Mouse (Mus musculus): ENCODE data around the gene Apbb1. TPM values are rescaled to one million over a fixed set of nuclear protein-coding genes. Genes with fewer than 3 reads are reported as not detected.

The Apbb1 gene
- polyA plus RNA-seq, 1 experiment from 2014 or later, result 31.4 TPM

DNA sequence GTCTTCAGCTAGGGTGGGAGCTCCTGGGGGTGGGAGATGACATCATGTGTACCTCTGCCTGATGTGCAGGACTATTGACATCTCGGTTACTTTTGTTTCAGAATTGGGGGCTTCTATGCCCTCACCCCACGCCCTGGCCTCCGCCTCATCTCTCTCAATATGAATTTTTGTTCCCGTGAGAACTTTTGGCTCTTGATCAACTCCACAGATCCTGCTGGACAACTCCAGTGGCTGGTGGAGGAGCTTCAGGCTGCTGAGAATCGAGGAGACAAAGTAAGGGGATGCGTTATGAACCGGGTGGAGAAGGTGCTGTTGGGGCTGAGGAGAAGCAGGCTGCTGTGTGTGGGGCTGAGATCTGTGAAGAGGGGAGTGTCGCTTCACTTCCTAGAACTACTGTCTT is 25.0 kb downstream of the Apbb1 start:
- H3K9ac ChIP-seq (ENCODE audit: low read depth, low read length), result no peak overlapping the region
- H3K9me3 ChIP-seq (replicated peaks; ENCODE audit: low read length), result no peaks in the 10 kb centered on the region
- no peak for DNase-seq (ENCODE audit: low spot score)
- H3K4me3 ChIP-seq (replicated peaks; ENCODE audit: low read depth, low read length), result no peak overlapping the region
- 86% methylated on average over 8 of the region's 8 CpGs for WGBS
- no peak overlapping the region for H3K27ac ChIP-seq
- H3K4me2 ChIP-seq (ENCODE audit: low read length), result no peak overlapping the region
- ATAC-seq (replicated peaks; ENCODE audit: low FRiP score, low read depth), result no peak
- no peaks in the 10 kb centered on the region for H3K4me1 ChIP-seq (replicated peaks; ENCODE audit: insufficient read depth, low read length)
- H3K27me3 ChIP-seq (ENCODE audit: insufficient read depth, low read length), result no peaks in the 10 kb centered on the region
- no peak for TF ChIP-seq CTCF (IDR thresholded peaks at IDR 0.05; ENCODE audit: low read depth)
- no peaks in the 10 kb centered on the region for H3K36me3 ChIP-seq (ENCODE audit: insufficient read depth, low read length)

DNA sequence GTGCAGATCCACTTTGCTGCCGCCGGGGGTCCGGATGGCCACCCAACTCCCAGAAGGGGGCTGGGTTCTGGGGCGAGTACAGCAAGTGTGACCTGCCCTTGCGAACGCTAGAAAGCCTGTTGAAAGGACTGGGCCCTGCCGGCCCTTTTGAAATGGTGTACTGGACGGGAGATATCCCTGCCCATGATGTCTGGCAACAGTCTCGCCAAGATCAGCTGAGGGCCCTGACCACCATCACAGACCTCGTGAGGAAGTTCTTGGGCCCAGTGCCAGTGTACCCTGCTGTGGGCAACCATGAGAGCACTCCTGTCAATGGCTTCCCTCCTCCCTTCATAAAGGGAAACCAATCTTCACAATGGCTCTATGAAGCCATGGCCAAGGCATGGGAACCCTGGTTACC is 25.9 kb downstream of the Apbb1 start:
- H3K27ac ChIP-seq, result no peak overlapping the region
- ATAC-seq (replicated peaks; ENCODE audit: low FRiP score, low read depth), result no peak
- no peak for TF ChIP-seq CTCF (IDR thresholded peaks at IDR 0.05; ENCODE audit: low read depth)
- no peaks in the 10 kb centered on the region for H3K27me3 ChIP-seq (ENCODE audit: insufficient read depth, low read length)
- no peak for DNase-seq (ENCODE audit: low spot score)
- no peaks in the 10 kb centered on the region for H3K9me3 ChIP-seq (replicated peaks; ENCODE audit: low read length)
- no peak overlapping the region; the same call in 1 of the 2 replicates for H3K4me2 ChIP-seq (ENCODE audit: low read length)
- 90% methylated on average over 10 of the region's 10 CpGs for WGBS
- no peaks in the 10 kb centered on the region for H3K36me3 ChIP-seq (ENCODE audit: insufficient read depth, low read length)
- H3K4me1 ChIP-seq (replicated peaks; ENCODE audit: insufficient read depth, low read length), result no peaks in the 10 kb centered on the region
- no peak overlapping the region for H3K4me3 ChIP-seq (replicated peaks; ENCODE audit: low read depth, low read length)
- 0 out of 2 replicates have a peak overlapping the region, but pooled peaks have one; percentile 24 for H3K9ac ChIP-seq (ENCODE audit: low read depth, low read length)

DNA sequence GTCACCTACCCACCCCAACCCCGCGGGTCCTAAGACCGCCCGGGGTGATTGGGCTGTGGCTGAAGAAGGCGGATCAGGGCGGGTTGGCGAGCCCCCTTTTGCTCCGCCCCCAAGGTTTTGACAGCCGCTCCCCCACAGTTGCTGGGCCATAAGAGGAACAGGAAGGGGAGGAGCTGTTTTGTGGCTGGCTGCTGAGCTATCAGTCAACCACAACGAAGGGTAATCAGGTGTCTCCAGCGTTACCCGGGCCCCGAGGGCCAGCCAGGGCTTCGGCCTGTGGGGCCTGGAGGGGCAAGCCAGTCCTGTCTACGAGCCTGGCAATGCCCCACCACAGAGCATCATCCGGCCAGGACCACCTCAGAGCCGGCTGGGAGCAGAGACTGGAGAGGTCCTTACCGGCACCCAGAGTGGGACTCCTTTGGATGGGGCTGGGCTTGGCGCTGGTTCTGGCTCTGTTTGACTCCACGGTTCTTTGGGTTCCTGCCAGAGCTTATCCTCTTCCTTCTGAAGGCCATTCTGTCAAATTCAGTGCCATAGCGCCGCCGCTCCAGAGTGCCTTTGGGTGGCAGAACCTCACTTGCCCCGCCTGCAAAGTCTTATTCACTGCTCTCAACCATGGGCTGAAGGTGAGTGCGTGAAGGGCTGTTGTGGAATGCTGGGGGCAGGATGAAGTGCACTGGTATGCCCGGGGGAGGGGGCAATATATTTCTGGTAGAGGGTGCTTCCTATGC is 27.1 kb downstream of the Apbb1 start, which contains the start of gene Smpd1:
Smpd1 (plus strand) TSS at position 149 of the 731 bp plus-strand sequence.
- 2% methylated on average over 26 of the region's 26 CpGs for WGBS
- no peak for TF ChIP-seq CTCF (IDR thresholded peaks at IDR 0.05; ENCODE audit: low read depth)

DNA sequence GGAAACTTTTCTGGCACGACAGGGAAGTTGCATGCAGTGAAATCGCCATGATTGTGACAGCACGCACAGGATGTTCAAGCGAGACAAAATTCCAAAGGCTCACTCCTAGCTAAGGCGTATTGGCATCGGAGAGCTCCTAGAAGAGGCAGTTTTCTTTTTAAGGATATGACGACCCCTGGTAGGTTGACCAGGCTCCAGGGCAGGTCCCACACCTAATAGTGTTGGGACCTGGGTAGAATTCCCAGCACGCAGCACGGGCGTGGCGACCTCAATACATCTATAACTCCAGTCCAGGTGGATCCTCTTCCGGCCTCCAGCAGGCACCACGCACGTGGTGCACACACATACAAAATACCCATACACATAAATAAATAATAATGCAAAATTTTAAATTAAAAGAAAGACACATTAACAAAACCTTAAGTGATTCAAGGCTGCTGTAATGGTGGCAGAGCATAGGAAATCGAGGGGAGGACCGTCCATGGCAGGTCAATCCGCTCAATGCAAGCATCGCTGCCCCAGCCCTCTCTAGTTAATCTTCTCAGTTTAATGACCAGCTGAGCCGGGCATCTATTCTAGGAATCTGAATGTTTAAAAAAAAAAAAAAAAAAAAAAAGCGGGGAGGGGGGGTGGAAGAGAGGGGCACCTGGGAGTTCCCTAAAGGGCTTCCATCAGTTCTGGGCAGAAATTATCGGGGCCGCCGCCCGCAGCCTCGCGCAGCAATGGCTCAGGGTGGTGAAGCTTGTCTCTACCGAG is 27.8 kb downstream of the Apbb1 start:
- ATAC-seq (replicated peaks; ENCODE audit: low FRiP score, low read depth) (no peak), DNase-seq (ENCODE audit: low spot score) (peak; percentile 24)
- Histone ChIP-seq H3K27me3 (ENCODE audit: insufficient read depth, low read length) (no peaks in the 10 kb centered on the region), H3K4me3 (replicated peaks; ENCODE audit: low read depth, low read length) (peak overlapping the region; percentile 70), H3K4me1 (replicated peaks; ENCODE audit: insufficient read depth, low read length) (no peaks in the 10 kb centered on the region), H3K9me3 (replicated peaks; ENCODE audit: low read length) (no peaks in the 10 kb centered on the region), H3K4me2 (ENCODE audit: low read length) (peak overlapping the region; percentile 90), H3K36me3 (ENCODE audit: insufficient read depth, low read length) (no peaks in the 10 kb centered on the region), H3K9ac (ENCODE audit: low read depth, low read length) (peak overlapping the region; percentile 75), H3K27ac (0 out of 2 replicates have a peak overlapping the region, but pooled peaks have one; percentile 8)
- TF ChIP-seq CTCF (IDR thresholded peaks at IDR 0.05; ENCODE audit: low read depth), result no peak
- 29% methylated on average over 26 of the region's 27 CpGs for WGBS

More for the DNA sequence above, 27.1 kb downstream of the Apbb1 start, which contains the start of gene Smpd1:
- ATAC-seq (replicated peaks; ENCODE audit: low FRiP score, low read depth) (peak; percentile 95), DNase-seq (ENCODE audit: low spot score) (peak; percentile 97)
- Histone ChIP-seq H3K36me3 (ENCODE audit: insufficient read depth, low read length) (no peaks in the 10 kb centered on the region), H3K9me3 (replicated peaks; ENCODE audit: low read length) (no peaks in the 10 kb centered on the region), H3K4me2 (ENCODE audit: low read length) (peak within 1 kb of the TSS; percentile 90), H3K9ac (ENCODE audit: low read depth, low read length) (peak within 1 kb of the TSS; percentile 75), H3K27ac (peak within 1 kb of the TSS; percentile 77; the same call in 1 of the 2 replicates), H3K4me1 (replicated peaks; ENCODE audit: insufficient read depth, low read length) (no peaks in the 10 kb centered on the region), H3K27me3 (ENCODE audit: insufficient read depth, low read length) (no peaks in the 10 kb centered on the region), H3K4me3 (replicated peaks; ENCODE audit: low read depth, low read length) (peak within 1 kb of the TSS; percentile 70)

DNA sequence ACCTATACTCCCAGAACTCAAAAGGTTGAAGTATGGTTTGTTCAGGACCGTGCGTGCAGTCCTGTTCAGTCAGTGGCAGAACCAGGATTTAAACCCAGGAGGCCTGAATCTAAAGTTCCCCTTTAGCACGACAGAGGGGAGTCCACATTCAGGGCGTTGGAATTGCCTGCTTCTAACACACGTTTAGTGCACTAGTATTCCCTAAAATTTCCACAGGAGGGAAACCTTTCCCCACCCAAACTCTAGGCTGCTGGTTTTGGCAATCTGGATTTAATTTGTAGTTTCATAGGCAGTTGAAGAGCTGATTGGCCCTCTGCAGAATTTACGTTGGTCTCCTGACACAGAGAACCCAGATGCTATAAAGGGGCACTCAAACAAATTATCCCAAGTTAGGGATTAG is 32.4 kb downstream of the Apbb1 start:
- Histone ChIP-seq H3K9ac (ENCODE audit: low read depth, low read length) (no peak overlapping the region), H3K4me3 (replicated peaks; ENCODE audit: low read depth, low read length) (no peak overlapping the region), H3K4me1 (replicated peaks; ENCODE audit: insufficient read depth, low read length) (no peaks in the 10 kb centered on the region), H3K27me3 (ENCODE audit: insufficient read depth, low read length) (no peaks in the 10 kb centered on the region), H3K36me3 (ENCODE audit: insufficient read depth, low read length) (no peaks in the 10 kb centered on the region), H3K27ac (no peak overlapping the region), H3K9me3 (replicated peaks; ENCODE audit: low read length) (no peaks in the 10 kb centered on the region), H3K4me2 (ENCODE audit: low read length) (no peak overlapping the region)
- WGBS, result 32% methylated on average over 6 of the region's 6 CpGs
- peak; percentile 69 for TF ChIP-seq CTCF (IDR thresholded peaks at IDR 0.05; ENCODE audit: low read depth)
- ATAC-seq (replicated peaks; ENCODE audit: low FRiP score, low read depth) (no peak), DNase-seq (ENCODE audit: low spot score) (peak; percentile 71)

DNA sequence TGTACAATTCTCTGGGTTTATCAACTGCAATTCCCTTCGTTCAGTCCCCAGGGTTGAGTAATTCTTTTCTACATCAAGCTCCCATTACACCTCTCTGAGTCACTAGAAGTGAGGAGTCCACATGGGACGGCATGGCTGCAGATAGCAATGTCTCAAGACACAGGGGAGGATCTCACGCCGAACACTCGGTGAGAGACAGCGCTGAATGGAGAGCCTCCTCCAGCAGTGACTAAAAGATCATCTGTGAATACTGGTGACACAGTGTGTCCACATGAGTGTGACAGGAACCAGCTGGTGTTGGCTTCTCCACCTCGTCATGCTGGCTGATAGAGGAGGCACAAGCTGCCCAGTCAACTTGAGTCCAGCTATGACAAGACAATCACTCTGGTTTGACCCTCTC is 33.5 kb downstream of the Apbb1 start:
- Histone ChIP-seq H3K4me1 (replicated peaks; ENCODE audit: insufficient read depth, low read length) (no peaks in the 10 kb centered on the region), H3K4me3 (replicated peaks; ENCODE audit: low read depth, low read length) (no peak overlapping the region), H3K4me2 (ENCODE audit: low read length) (no peak overlapping the region), H3K27me3 (ENCODE audit: insufficient read depth, low read length) (no peaks in the 10 kb centered on the region), H3K9me3 (replicated peaks; ENCODE audit: low read length) (no peaks in the 10 kb centered on the region), H3K36me3 (ENCODE audit: insufficient read depth, low read length) (no peaks in the 10 kb centered on the region), H3K27ac (no peak overlapping the region), H3K9ac (ENCODE audit: low read depth, low read length) (no peak overlapping the region)
- WGBS, result 56% methylated on average over 7 of the region's 7 CpGs
- ATAC-seq (replicated peaks; ENCODE audit: low FRiP score, low read depth), result no peak
- TF ChIP-seq CTCF (IDR thresholded peaks at IDR 0.05; ENCODE audit: low read depth), result no peak
- DNase-seq (ENCODE audit: low spot score), result no peak

All from kidney, postnatal 0 days (tissue).